Mouse (Mus musculus) stomach, postnatal 0 days (tissue): ENCODE data around the gene Alg12.

ENCODE experiments used
- CTCF ChIP-seq: IDR thresholded peaks from 2 replicates; pipeline ENCODE4 v1.5.1; 2016; ENCODE audit warnings: antibody characterized with exemption, low read depth, mild to moderate bottlenecking, moderate library complexity
- EP300 ChIP-seq: optimal IDR thresholded peaks from 2 replicates; pipeline ENCODE3; 2016; ENCODE audit warnings: antibody characterized with exemption

- TF ChIP-seq CTCF: no peak
- no peak for TF ChIP-seq EP300
Measured at GRCm38 (mm10) chr15:88792140-88792850, 26.8 kb downstream of the Alg12 start.
